Mouse (Mus musculus): Measurements from ENCODE around the gene Pou2f2. TPM values are rescaled to one million over a fixed set of nuclear protein-coding genes. Genes with fewer than 3 reads are reported as not detected.

Pou2f2 gene
- 4.0 and 5.4 TPM in 2 replicates for polyA plus RNA-seq (2012; rRNA removed)

DNA sequence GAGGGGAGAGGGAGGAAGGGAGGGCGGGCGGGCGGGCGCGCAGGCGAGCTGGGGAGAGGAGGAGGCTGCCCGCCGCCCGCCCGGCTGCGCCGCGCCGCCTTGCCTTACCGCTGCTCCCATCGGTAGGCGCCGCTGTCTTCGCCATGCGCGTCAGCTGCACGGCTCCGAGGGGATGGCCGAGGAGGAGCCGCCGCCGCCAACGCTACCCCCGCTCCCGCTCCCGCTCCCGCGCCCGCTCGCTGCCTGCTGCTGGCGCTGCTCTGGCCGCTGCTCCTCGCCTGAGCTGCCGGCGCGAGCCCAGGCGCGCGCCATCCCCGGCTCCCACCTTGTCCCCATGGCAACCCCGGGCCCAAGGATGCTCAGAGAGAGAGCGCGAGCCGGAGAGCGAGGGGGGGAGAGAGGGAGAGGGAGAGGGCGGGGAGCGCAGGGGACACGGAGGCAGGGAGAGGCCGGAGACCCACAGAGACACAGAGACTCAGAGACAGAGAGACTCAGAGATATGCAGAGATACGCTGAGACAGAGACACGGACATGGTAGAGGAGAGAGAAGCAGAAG lies at the start of gene Pou2f2:
Gene Pou2f2 (minus strand): TSS at position 121 of the 556 bp plus-strand sequence.

DNA sequence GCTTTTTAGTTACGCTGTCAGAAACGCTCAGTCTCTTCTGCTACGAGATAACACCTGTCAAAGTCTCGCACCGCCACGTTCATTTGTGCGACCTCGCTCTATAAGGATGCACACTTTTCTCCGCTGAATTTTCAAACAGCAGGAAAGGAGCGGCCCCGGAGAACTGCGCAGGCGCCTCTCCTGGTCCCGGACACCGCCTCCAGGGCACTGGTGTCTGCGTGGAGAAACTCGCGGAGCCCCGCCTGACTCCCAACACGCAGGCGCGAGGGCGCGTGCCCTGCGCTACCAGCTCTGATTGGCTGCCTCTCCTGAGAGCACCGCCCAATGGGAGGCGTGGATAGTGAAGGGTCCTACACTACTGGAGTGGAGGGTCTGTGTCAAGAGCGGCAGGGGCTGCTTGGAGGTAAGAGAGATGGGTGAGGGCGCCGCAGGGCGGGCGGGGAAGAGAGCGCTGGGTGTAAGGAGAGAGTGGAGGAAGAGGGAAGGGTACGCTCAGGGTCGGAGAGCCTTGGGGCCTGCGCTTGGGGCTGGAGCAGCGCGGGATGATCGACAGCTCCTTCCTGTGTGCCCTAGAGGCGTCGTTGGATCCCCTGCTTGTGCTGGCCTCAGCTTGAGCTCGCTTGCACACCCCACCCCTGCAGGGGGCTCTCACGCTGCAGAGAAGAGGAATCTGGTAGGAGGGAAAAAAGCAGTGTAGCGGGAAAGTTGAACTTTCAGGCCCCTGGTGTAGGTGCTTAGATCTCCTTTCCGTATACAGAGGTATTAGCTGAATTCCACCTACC lies 41.8 kb upstream of the Pou2f2 start, which contains the start of gene Zfp526:
Gene Zfp526 (plus strand): TSS at position 324 of the 782 bp plus-strand sequence.

DNA sequence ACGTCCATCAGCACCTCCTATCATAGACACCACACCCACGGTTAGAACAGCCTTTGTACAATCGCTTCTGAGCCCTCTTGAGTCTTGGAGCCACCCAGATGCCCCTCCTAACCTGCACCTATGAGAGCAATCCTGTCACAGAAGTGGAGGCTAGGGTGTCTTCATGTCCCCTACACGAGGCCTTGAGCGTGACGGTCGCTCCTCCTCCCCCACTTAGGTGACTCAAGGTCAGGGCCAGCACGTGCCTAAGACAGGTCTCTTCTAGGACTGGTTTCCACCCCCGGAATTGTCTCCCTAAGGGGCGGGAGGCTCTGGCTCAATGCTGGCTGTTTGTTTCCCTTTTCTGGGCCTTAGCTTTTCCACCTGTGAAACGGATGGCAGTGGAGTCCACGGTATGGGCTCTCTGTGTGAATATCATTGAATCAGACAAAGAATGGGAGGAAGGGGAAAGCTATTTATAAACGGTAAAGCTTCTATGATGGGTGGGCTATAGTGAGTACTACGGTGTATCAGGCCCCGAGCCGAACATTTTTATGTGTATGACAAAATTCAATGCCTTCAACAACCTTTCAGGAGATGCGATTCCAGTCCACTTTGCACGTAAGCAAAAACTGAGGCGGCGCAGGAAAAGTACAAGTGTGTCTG lies 41.1 kb upstream of the Pou2f2 start, which contains the start of gene Dedd2:
Gene Dedd2 (minus strand): TSS at position 159 of the 645 bp plus-strand sequence.

DNA sequence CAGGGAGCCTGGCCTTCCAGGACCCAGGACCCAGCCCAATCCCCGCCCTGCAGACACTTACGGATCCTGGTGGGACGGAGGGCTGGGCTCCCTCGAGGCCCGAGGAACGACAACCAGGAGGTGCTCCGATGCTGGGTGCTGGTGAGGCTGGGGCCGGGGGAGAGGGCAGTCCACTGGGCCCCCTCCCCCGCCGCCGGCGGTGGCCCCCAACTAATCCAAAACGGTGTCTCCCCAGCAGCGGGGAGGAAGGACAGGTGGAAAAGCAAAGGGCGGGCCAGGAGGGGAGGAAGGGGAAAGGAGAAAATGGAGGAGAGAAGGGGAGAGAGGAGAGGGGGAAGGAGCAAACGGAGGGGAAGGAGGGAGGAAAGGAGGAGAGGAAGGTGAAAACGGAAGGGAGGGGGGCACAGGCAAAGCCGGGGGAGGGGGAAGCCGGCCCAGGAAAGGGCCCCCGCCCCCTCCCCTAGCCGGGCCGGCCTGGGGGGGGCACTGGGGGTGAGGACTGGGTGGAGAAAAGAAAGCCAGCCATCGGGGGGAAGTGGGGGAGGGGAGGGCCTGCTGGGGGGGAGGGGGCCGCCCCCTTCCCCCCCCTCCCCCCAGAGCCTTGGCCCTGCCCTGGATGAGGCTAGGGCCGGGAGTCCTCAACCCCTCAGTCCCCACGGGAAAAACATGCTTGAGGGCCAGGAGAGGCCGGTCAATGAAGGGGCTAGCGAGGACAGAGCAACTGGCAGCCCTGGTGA lies 107.4 kb downstream of the Pou2f2 start, which contains the start of the genes Grik5 and Zfp574:
Gene Grik5 (minus strand): TSS at position 368 of the 737 bp plus-strand sequence.
Gene Zfp574 (plus strand): TSS at position 589 of the 737 bp plus-strand sequence.

Other genes with a start within 250 kb of the Pou2f2 start
- gene Gm4881, start 235.2 kb downstream of the Pou2f2 start, polyA plus RNA-seq (2012; rRNA removed) = not detected in 2 replicates
- 770 and 891 TPM in 2 replicates for gene Rabac1, start 207.0 kb downstream of the Pou2f2 start, polyA plus RNA-seq (2012; rRNA removed)
- gene Atp1a3, start 173.8 kb downstream of the Pou2f2 start, polyA plus RNA-seq (2012; rRNA removed) = 18.6 and 25.7 TPM in 2 replicates
- 94.3 and 103 TPM in 2 replicates for gene Grik5, start 107.4 kb downstream of the Pou2f2 start, polyA plus RNA-seq (2012; rRNA removed)
- gene Zfp574, start 107.2 kb downstream of the Pou2f2 start, polyA plus RNA-seq (2012; rRNA removed) = 72.5 and 73.2 TPM in 2 replicates
- 34.0 and 36.0 TPM in 2 replicates for gene Dedd2, start 40.9 kb upstream of the Pou2f2 start, polyA plus RNA-seq (2012; rRNA removed)
- gene Zfp526, start 41.7 kb upstream of the Pou2f2 start, polyA plus RNA-seq (2012; rRNA removed) = 21.8 and 23.1 TPM in 2 replicates
- gene Gsk3a, start 58.1 kb upstream of the Pou2f2 start, polyA plus RNA-seq (2012; rRNA removed) = 129 and 159 TPM in 2 replicates
- gene Erf, start 71.0 kb upstream of the Pou2f2 start, polyA plus RNA-seq (2012; rRNA removed) = 60.5 and 69.1 TPM in 2 replicates
- gene Cic, start 88.0 kb upstream of the Pou2f2 start, polyA plus RNA-seq (2012; rRNA removed) = 123 and 151 TPM in 2 replicates
- 154 and 172 TPM in 2 replicates for gene Pafah1b3, start 118.3 kb upstream of the Pou2f2 start, polyA plus RNA-seq (2012; rRNA removed)
- 0.12 and 0.18 TPM in 2 replicates for gene Prr19, start 121.7 kb upstream of the Pou2f2 start, polyA plus RNA-seq (2012; rRNA removed)
- gene Tmem145, start 126.4 kb upstream of the Pou2f2 start, polyA plus RNA-seq (2012; rRNA removed) = 0.10 and 0.21 TPM in 2 replicates
- 113 and 119 TPM in 2 replicates for gene Megf8, start 137.4 kb upstream of the Pou2f2 start, polyA plus RNA-seq (2012; rRNA removed)
- gene Cnfn, start 190.0 kb upstream of the Pou2f2 start, polyA plus RNA-seq (2012; rRNA removed) = 3.7 TPM in 1 of 2 replicates, not detected in the other
- gene Lipe, start 219.0 kb upstream of the Pou2f2 start, polyA plus RNA-seq (2012; rRNA removed) = 105 and 109 TPM in 2 replicates
- gene Cxcl17, start 233.2 kb upstream of the Pou2f2 start, polyA plus RNA-seq (2012; rRNA removed) = 7.7 and 9.4 TPM in 2 replicates